Mouse (Mus musculus): ENCODE measurements at regions not wholly inside any gene's neighbourhood (a gene's known extent, or its start where the extent isn't known, plus 50 kb on each side); places are given as distances from the start of the nearest gene placed in this dataset.

DNA sequence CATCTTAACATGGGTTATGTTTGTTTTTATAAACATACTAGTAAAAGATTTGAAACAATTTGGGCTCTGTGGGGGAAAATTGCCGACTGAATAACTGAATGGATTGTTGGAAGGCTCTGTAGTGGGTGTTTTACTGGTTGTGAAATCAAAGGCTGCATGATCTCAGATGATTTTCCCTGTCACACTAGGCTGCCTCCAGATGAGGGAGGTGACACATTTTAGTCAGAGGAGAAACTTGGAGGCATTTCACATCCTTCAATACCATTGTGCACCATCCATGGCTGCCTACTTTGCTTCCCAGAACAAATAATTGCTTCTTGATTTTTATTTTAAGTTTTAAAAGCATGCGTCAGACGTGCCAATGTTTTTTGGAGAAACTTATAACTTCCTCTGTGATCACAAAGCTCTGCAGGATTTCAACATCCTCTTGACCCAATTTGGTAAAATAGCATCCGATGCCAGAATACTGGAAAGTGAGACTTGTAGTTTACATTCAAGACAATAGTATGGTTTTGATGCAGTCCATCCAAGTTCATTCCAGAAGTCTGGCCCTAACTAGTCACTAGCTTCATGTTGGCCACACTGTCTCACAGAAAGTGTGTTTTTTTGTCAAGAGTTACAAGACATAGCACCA is 163.0 kb upstream of the Mocs2 start:
- in situ Hi-C loops (cut with MboI; ENCODE audit: low sequenced_read_pairs): no loop called here

DNA sequence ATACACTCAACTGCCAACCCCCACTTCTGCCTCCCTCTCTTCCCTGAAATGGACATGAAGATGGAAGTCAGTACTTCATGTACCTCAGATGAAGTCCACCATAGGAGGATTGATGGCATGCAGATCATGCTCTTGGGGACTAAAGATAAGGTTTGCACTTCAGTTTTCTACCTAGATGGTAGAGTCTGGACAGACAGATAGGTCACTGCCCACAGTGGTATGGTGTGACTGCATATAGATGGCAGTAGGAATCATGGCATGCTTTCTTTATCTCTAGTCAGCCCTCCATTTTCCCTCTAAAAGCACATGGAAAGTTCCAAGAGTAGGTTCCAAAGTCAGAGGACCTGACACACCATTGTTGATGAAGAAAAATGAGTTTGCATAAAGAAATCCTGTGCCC is 145.6 kb upstream of the Mocs2 start:
- in situ Hi-C loops (cut with MboI; ENCODE audit: low sequenced_read_pairs): no loop called here

DNA sequence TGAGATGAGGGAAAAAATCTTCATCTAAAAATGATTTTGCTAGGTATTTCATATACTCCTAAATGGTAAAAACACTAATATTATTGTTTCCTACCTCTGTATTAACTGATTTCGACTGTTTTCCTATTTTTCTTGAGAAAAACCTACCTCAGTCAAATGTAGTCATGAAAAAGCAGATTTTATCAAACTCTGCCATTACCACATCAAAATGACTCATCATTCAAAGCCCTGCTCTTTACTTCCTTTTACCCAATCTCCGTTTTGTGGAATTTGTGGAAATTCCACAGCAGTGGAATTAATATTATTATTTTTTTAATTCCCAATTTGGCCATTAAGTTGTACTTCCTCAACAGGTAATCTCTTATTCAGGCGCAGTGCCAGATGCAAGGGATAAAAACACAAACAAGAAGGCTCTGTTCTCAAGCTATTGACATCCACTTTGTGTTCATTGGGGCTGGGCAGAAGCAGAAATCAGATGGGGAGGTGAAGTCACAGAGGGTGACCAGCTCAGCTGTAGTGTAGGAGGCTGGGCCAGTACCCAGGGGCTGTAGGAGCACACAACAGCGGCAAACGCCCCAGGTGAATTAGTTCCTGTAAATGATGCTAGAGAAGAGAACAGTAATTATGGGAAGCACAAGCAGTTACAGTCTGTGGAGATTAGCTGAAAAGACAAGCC is 138.2 kb upstream of the Mocs2 start:
- in situ Hi-C loops (cut with MboI; ENCODE audit: low sequenced_read_pairs): no loop called here

GRCm38 (mm10) chr13:114680379-114680733 is 137.7 kb upstream of the Mocs2 start:
- in situ Hi-C loops (cut with MboI; ENCODE audit: low sequenced_read_pairs): no loop called here

- in situ Hi-C loops (cut with MboI; ENCODE audit: low sequenced_read_pairs): no loop called here
These were observed 136.8 kb upstream of the Mocs2 start for GRCm38 (mm10) chr13:114681196-114681595.

DNA sequence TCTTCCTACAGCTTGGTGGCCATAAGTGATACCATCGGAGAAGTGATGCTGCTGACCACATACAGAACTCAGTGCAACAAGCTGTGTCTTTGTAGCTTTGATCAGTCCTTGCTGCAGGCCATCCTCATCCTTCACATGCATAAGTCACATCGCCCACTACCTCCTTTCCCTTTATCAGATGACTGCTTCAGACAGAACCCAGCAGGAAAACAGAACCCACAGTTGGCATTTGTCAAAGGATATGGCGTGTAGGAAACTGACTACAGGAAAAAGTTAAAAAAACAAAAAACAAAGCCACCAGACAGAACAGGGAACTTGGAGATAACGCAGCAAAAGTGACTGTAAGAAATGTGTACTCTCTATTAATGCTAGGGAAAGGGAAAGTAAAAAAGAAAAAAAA is 136.1 kb upstream of the Mocs2 start:
- in situ Hi-C loops (cut with MboI; ENCODE audit: low sequenced_read_pairs): no loop called here

DNA sequence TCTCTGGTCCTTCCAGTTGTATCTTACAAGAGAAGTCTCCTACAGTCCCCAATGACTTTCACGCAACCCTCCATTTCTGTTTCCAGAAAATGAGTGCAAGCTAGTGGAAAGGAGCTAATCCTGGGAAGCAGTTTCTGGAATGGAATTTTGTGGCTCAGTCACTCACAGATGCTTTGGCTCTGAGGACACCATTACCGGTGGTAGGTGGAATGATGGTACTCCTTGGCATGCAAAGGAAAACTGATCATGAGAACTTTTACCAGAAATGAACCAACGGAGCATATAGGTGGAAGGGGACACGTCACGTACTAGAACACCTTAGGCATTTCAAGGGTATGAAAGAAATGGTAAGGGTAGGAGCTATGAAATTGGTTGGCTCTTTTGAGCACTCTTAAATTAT is 135.1 kb upstream of the Mocs2 start:
- in situ Hi-C loops (cut with MboI; ENCODE audit: low sequenced_read_pairs): no loop called here

- in situ Hi-C loops (cut with MboI; ENCODE audit: low sequenced_read_pairs): no loop called here
These were observed 133.7 kb upstream of the Mocs2 start for GRCm38 (mm10) chr13:114684298-114684697.

- in situ Hi-C loops (cut with MboI; ENCODE audit: low sequenced_read_pairs): no loop called here
These were observed 132.7 kb upstream of the Mocs2 start for GRCm38 (mm10) chr13:114685368-114685767.

DNA sequence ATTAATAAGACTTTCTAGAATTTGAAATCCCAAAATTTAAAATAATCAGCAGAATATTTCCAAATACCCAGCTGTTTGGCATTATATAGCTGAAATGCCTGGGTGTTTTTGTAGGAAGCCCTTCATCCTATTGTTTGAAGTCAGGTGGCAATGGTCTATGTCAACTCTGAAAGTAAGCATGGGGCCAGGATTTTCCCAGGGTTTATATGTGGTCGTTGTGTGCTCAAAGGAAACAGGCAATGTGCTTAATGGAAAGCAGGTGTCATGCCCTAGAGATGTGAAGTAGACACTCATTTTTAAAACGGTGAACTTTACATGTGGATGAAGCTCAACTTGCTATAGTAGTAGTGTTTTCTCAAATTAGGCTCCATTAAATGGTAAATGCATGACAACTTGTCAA is 105.4 kb upstream of the Mocs2 start:
- in situ Hi-C loops (cut with MboI; ENCODE audit: low sequenced_read_pairs): no loop called here

- in situ Hi-C loops (cut with MboI; ENCODE audit: low sequenced_read_pairs): no loop called here
These were observed 98.3 kb upstream of the Mocs2 start for GRCm38 (mm10) chr13:114719771-114720170.

GRCm38 (mm10) chr13:114726828-114727227 is 91.2 kb upstream of the Mocs2 start:
- in situ Hi-C loops (cut with MboI; ENCODE audit: low sequenced_read_pairs): no loop called here

DNA sequence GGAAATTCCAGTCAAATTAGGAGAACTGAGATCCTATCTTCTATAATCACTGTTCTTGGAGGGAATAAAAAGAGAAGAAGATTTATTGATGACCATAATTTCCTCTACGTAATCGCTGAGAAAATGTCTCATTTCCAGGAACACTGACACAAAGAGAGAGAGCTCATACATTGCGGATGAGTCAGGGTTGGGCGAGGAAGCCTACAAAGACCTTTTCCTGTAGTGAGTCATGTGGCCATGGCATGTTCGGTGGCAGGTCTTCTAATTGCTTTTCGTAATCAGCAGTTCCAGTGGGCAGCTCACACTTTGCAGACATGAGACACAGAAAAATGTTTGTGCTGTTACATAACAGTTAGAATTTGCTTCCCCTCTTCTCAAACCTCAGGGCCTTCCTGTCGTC is 83.0 kb upstream of the Mocs2 start:
- in situ Hi-C loops (cut with MboI; ENCODE audit: low sequenced_read_pairs): no loop called here

GRCm38 (mm10) chr13:114736066-114736465 is 82.0 kb upstream of the Mocs2 start:
- in situ Hi-C loops (cut with MboI; ENCODE audit: low sequenced_read_pairs): no loop called here

GRCm38 (mm10) chr13:114742534-114742933 is 75.5 kb upstream of the Mocs2 start:
- in situ Hi-C loops (cut with MboI; ENCODE audit: low sequenced_read_pairs): no loop called here

DNA sequence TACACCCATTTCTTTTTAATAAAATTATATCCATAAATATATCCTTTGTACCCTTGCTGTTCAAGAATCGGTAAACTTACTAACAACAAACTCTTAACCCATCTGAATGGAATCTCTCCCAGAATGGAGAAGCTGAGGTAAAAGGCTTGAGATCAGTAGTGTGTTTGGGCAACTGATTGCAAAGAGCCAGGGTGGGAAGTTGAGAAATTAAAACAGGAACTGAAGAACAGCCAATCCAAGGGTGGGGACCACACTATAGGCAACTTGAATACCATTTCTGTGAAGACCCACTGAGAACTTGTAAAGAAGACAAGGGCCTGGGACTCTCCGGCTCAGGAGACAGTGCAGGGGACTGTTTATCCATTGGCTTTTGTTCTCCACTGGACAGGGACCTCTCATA is 72.2 kb upstream of the Mocs2 start:
- in situ Hi-C loops (cut with MboI; ENCODE audit: low sequenced_read_pairs): no loop called here

- in situ Hi-C loops (cut with MboI; ENCODE audit: low sequenced_read_pairs): no loop called here
These were observed 60.6 kb upstream of the Mocs2 start for GRCm38 (mm10) chr13:114757459-114757858.

DNA sequence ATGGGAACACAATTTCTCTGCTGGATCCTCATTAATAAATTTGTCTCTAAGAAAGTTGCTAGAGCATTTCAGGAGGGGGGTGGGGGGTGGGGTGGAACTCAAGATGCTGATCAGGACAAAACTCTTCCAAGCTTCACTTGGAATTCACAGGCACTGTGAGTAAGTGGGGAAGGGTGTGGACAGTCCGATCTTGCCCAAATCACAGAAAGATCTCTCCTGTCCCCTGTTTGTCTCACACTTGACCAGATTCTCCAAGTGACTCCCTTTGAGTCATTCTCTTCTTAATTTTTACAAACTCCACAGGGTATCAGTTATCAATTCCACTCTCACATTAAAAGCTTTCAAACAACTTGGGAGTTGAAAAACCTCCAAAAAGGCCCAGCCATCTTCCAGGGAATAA is 58.1 kb upstream of the Mocs2 start:
- in situ Hi-C loops (cut with MboI; ENCODE audit: low sequenced_read_pairs): no loop called here

DNA sequence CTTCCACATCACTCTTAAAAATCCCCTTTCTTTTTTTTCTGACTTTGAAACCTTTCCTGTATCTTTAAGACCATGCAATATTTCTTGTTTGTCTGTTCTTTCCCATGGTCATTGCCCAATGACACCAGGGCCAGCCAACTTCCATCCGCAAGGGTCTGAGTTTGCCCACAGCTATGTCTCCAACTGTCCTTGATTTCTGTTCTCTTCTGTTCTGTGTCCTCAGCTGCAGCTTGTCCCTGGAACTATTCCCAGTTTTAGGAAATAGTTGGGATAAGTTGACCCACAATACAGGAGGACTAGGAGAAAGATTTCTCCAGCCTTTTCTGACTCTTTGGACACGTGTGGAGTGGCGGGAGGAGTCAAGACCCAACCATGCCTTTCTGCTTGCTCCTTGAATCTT is 57.1 kb upstream of the Mocs2 start:
- in situ Hi-C loops (cut with MboI; ENCODE audit: low sequenced_read_pairs): no loop called here
